Mouse (Mus musculus) MEL (cell line): ENCODE data around the gene Mcu. TPM values are rescaled to one million over a fixed set of nuclear protein-coding genes. Genes with fewer than 3 reads are reported as not detected.

ENCODE experiments used
- DNase-seq: peaks from one replicate; pipeline ENCODE4 v3.0.0; 2011; ENCODE audit warnings: low read depth, low spot score
- H3K27ac ChIP-seq: 2 replicates; pipeline ENCODE4 v1.5.1; 2012; ENCODE audit warnings: low read depth, mild to moderate bottlenecking, control low read depth, low read length, moderate library complexity; ENCODE audit not compliant: control insufficient read depth
- H3K27me3 ChIP-seq, 2 experiments: fragments of 150-350 bp in 1 of 2; sonication (generic) in 1 of 2; 2 replicates each; pipeline ENCODE4 v1.6.1; 2012; ENCODE audit warnings: low read length in 2 of 2, mild to moderate bottlenecking in 2 of 2, improper control_type of control experiment in 1 of 2, moderate library complexity in 1 of 2; ENCODE audit not compliant: insufficient read depth in 2 of 2, control insufficient read depth in 1 of 2
- H3K36me3 ChIP-seq, 2 experiments: 2 replicates each; pipeline ENCODE4 v1.6.1; 2012 to 2014; ENCODE audit warnings: low read length in 2 of 2, improper control_type of control experiment in 1 of 2, inconsistent platforms in 1 of 2, mild to moderate bottlenecking in 1 of 2; ENCODE audit not compliant: insufficient read depth in 2 of 2, control insufficient read depth in 1 of 2
- H3K4me1 ChIP-seq, 2 experiments: fragments of 150-350 bp in 1 of 2; sonication (generic) in 1 of 2; 2 replicates each; pipeline ENCODE4 v1.6.1; 2012; ENCODE audit warnings: low read length in 2 of 2, improper control_type of control experiment in 1 of 2, mild to moderate bottlenecking in 1 of 2; ENCODE audit not compliant: insufficient read depth in 2 of 2, control insufficient read depth in 1 of 2
- H3K4me3 ChIP-seq, 2 experiments: fragments of 150-350 bp in 1 of 2; sonication (generic) in 1 of 2; 2 replicates each; pipeline ENCODE4 v1.5.1; 2012; ENCODE audit warnings: low read depth in 2 of 2, low read length in 2 of 2, mild to moderate bottlenecking in 2 of 2, moderate library complexity in 2 of 2, control low read depth in 1 of 2, improper control_type of control experiment in 1 of 2; ENCODE audit not compliant: control insufficient read depth in 1 of 2, insufficient read depth in 1 of 2
- H3K79me2 ChIP-seq: 2 replicates; pipeline ENCODE4 v1.6.1; 2012; ENCODE audit warnings: mild to moderate bottlenecking, low read length, moderate library complexity; ENCODE audit not compliant: control insufficient read depth, poor library complexity, insufficient read depth
- H3K9ac ChIP-seq: 2 replicates; pipeline ENCODE4 v1.6.1; 2012; ENCODE audit warnings: low read depth, mild to moderate bottlenecking, control low read depth, low read length, moderate library complexity; ENCODE audit not compliant: control insufficient read depth, poor library complexity, severe bottlenecking
- H3K9me3 ChIP-seq: fragments of 150-350 bp; sonication (generic); replicated peaks from 2 replicates; pipeline ENCODE4 v1.6.1; 2012; ENCODE audit warnings: mild to moderate bottlenecking, low read length, improper control_type of control experiment, moderate library complexity; ENCODE audit not compliant: insufficient read depth
- BHLHE40 ChIP-seq: IDR thresholded peaks from 2 replicates; pipeline ENCODE4 v1.6.1; 2012; ENCODE audit warnings: low read depth, mild to moderate bottlenecking, inconsistent platforms, low read length, improper control_type of control experiment, borderline replicate concordance
- CHD1 ChIP-seq: IDR thresholded peaks from 2 replicates; pipeline ENCODE4 v1.6.1; 2012; ENCODE audit warnings: low read depth, mild to moderate bottlenecking, inconsistent platforms, low read length, improper control_type of control experiment
- CTCF ChIP-seq, 3 experiments: IDR thresholded peaks in 2 of 3; conservative IDR thresholded peaks in 1 of 3; 2 replicates each; pipeline ENCODE4 v1.5.1; 2011 to 2012; ENCODE audit warnings: low read length in 3 of 3, low read depth in 2 of 3, mild to moderate bottlenecking in 2 of 3, improper control_type of control experiment in 1 of 3, inconsistent platforms in 1 of 3, mixed read lengths in 1 of 3, moderate library complexity in 1 of 3; ENCODE audit not compliant: control insufficient read depth in 1 of 3, insufficient read depth in 1 of 3, poor library complexity in 1 of 3, severe bottlenecking in 1 of 3
- ETS1 ChIP-seq: IDR thresholded peaks from 2 replicates; pipeline ENCODE4 v1.6.1; 2012; ENCODE audit warnings: low read depth, mild to moderate bottlenecking, inconsistent platforms, low read length, improper control_type of control experiment, moderate library complexity
- GABPA ChIP-seq: IDR thresholded peaks from 2 replicates; pipeline ENCODE4 v1.6.1; 2012; ENCODE audit warnings: low read depth, mild to moderate bottlenecking, inconsistent platforms, low read length, improper control_type of control experiment, moderate library complexity
- JUND ChIP-seq: IDR thresholded peaks from 2 replicates; pipeline ENCODE4 v1.6.1; 2011; ENCODE audit warnings: low read depth, mild to moderate bottlenecking, improper control_type of control experiment, low read length
- KAT2A ChIP-seq: conservative IDR thresholded peaks from 2 replicates; pipeline ENCODE4 v1.6.1; 2012; ENCODE audit warnings: low read depth, low read length, improper control_type of control experiment, inconsistent platforms
- MAX ChIP-seq: IDR thresholded peaks from 2 replicates; pipeline ENCODE4 v1.6.1; 2011; ENCODE audit warnings: low read length, improper control_type of control experiment
- MXI1 ChIP-seq: IDR thresholded peaks from 2 replicates; pipeline ENCODE4 v1.6.1; 2011; ENCODE audit warnings: mild to moderate bottlenecking, low read depth, low read length, improper control_type of control experiment
- MYC ChIP-seq: IDR thresholded peaks from 2 replicates; pipeline ENCODE4 v1.6.1; 2011; ENCODE audit warnings: low read depth, mild to moderate bottlenecking, low read length, improper control_type of control experiment, moderate library complexity
- NELFE ChIP-seq: IDR thresholded peaks from 2 replicates; pipeline ENCODE4 v1.6.1; 2011; ENCODE audit warnings: low read depth, low read length, improper control_type of control experiment
- RCOR1 ChIP-seq: IDR thresholded peaks from 2 replicates; pipeline ENCODE4 v1.6.1; 2012; ENCODE audit warnings: low read depth, mild to moderate bottlenecking, inconsistent platforms, low read length, improper control_type of control experiment
- SIN3A ChIP-seq: IDR thresholded peaks from 2 replicates; pipeline ENCODE4 v1.6.1; 2012; ENCODE audit warnings: low read length, improper control_type of control experiment, inconsistent platforms
- TAL1 ChIP-seq: IDR thresholded peaks from 2 replicates; pipeline ENCODE4 v1.6.1; 2012; ENCODE audit warnings: mild to moderate bottlenecking, inconsistent platforms, low read length, moderate library complexity, mixed read lengths
- TBP ChIP-seq: IDR thresholded peaks from 2 replicates; pipeline ENCODE4 v1.8.0; 2011; ENCODE audit warnings: low read depth, low read length, improper control_type of control experiment
- USF1 ChIP-seq: IDR thresholded peaks from 2 replicates; pipeline ENCODE4 v1.6.1; 2014; ENCODE audit warnings: low read depth, mild to moderate bottlenecking, inconsistent platforms, low read length, improper control_type of control experiment, moderate library complexity
- USF2 ChIP-seq, 2 experiments: IDR thresholded peaks; 2 replicates each; pipeline ENCODE4 v1.6.1; 2011 to 2012; ENCODE audit warnings: improper control_type of control experiment in 2 of 2, low read length in 2 of 2, borderline replicate concordance in 1 of 2, inconsistent platforms in 1 of 2, low read depth in 1 of 2, mild to moderate bottlenecking in 1 of 2; ENCODE audit not compliant: insufficient read depth in 1 of 2
- ZC3H11A ChIP-seq: IDR thresholded peaks from 2 replicates; pipeline ENCODE4 v1.6.1; 2012; ENCODE audit warnings: low read depth, mild to moderate bottlenecking, inconsistent platforms, low read length, improper control_type of control experiment
- ZKSCAN1 ChIP-seq: IDR thresholded peaks from 2 replicates; pipeline ENCODE4 v1.6.1; 2012; ENCODE audit warnings: low read depth, mild to moderate bottlenecking, inconsistent platforms, low read length, improper control_type of control experiment, moderate library complexity
- ZNF384 ChIP-seq: IDR thresholded peaks from 2 replicates; pipeline ENCODE4 v1.6.1; 2012; ENCODE audit warnings: low read depth, mild to moderate bottlenecking, inconsistent platforms, low read length, improper control_type of control experiment
- polyA plus RNA-seq, 2 experiments: library from polyadenylated mRNA; stranded (reverse) in 1 of 2; unstranded in 1 of 2; fragments of >175 nt in 1 of 2; fragments of >200 nt in 1 of 2; gene quantifications; 2 replicates each; pipeline versions ENCODE4 v1.2.1 to v1.2.4; 2012; ENCODE audit warnings: low replicate concordance in 2 of 2, low read depth in 1 of 2; ENCODE audit not compliant: insufficient read length in 2 of 2, insufficient read depth in 1 of 2, missing spikeins in 1 of 2
- total RNA-seq: library from RNA; depleted of rRNA; stranded (reverse); fragments of 300-350 nt; gene quantifications from 2 replicates; pipeline ENCODE4 v1.2.3, GENCODE M21; 2012

Gene Mcu
- total and polyA plus RNA-seq, 3 experiments: 7.7 to 9.4 TPM; not detected in 1

GRCm38 (mm10) chr10:59511427-59511963 is 105.0 kb downstream of the Mcu start:
- TF ChIP-seq CHD1 (no peak), SIN3A (no peak), TAL1 (no peak), MYC (no peak), MAX (no peak), KAT2A (no peak), ETS1 (no peak), USF2 (IDR thresholded peaks at IDR 0.05; ENCODE audit: borderline replicate concordance in 1 of 2, insufficient read depth in 1 of 2, low read depth in 1 of 2, low read length in 2 of 2) (no peak), RCOR1 (no peak)

GRCm38 (mm10) chr10:59510713-59511426 is 105.6 kb downstream of the Mcu start:
- no peaks in the 10 kb centered on the region; a peak in 1 of 4 replicates for H3K36me3 ChIP-seq
- no peaks in the 10 kb centered on the region for H3K4me1 ChIP-seq
- H3K9me3 ChIP-seq: no peaks in the 10 kb centered on the region
- DNase-seq: no peak
- no peak for TF ChIP-seq ZNF384
- no peak for TF ChIP-seq KAT2A
- no peak for TF ChIP-seq ZKSCAN1
- TF ChIP-seq BHLHE40: no peak
- TF ChIP-seq, all 39 proteins: peak for 0
- Histone ChIP-seq H3K4me3 (no peak overlapping the region), H3K9ac (no peak overlapping the region), H3K27me3 (no peaks in the 10 kb centered on the region), H3K79me2 (no peaks in the 10 kb centered on the region), H3K27ac (no peak overlapping the region)

More at GRCm38 (mm10) chr10:59511427-59511963, 105.0 kb downstream of the Mcu start:
- Histone ChIP-seq H3K4me1 (no peaks in the 10 kb centered on the region), H3K79me2 (no peaks in the 10 kb centered on the region), H3K27me3 (no peaks in the 10 kb centered on the region), H3K27ac (no peak overlapping the region), H3K9me3 (no peaks in the 10 kb centered on the region), H3K9ac (no peak overlapping the region), H3K4me3 (no peak overlapping the region), H3K36me3 (no peaks in the 10 kb centered on the region; a peak in 1 of 4 replicates)
- DNase-seq: no peak

- Histone ChIP-seq H3K79me2 (no peaks in the 10 kb centered on the region), H3K4me1 (no peaks in the 10 kb centered on the region), H3K9ac (no peak overlapping the region), H3K27me3 (no peaks in the 10 kb centered on the region), H3K27ac (no peak overlapping the region), H3K36me3 (no peaks in the 10 kb centered on the region; a peak in 1 of 4 replicates), H3K4me3 (no peak overlapping the region), H3K9me3 (no peaks in the 10 kb centered on the region)
- no peak for DNase-seq
- TF ChIP-seq SIN3A (no peak), JUND (no peak), NELFE (no peak), CHD1 (no peak), RCOR1 (no peak), ZC3H11A (no peak), TBP (no peak), MXI1 (no peak), GABPA (no peak), USF1 (no peak), CTCF (IDR thresholded peaks at IDR 0.05 in 2 of 3, conservative IDR thresholded peaks at IDR 0.05 in 1 of 3; ENCODE audit: control insufficient read depth in 1 of 3, insufficient read depth in 1 of 3, low read depth in 2 of 3, low read length in 3 of 3, poor library complexity in 1 of 3, severe bottlenecking in 1 of 3) (no peak), ZKSCAN1 (no peak)
These were observed 107.3 kb downstream of the Mcu start for GRCm38 (mm10) chr10:59509197-59509596.
